Mouse (Mus musculus) olfactory bulb, adult 2 months (tissue): Measurements from ENCODE around the gene Dusp18.

Experiments
- CTCF ChIP-seq: fragments of 200-500 bp; IDR thresholded peaks from 2 replicates; pipeline ENCODE4 v1.5.1; 2012; ENCODE audit warnings: low read depth, mild to moderate bottlenecking, low read length, moderate library complexity; ENCODE audit not compliant: insufficient read depth
- POLR2A ChIP-seq: fragments of 200-500 bp; IDR thresholded peaks from 2 replicates; pipeline ENCODE4 v1.6.1; 2012; ENCODE audit warnings: mild to moderate bottlenecking, low read depth, low read length, moderate library complexity; ENCODE audit not compliant: insufficient read depth

GRCm38 (mm10) chr11:3876419-3876818, 18.6 kb upstream of the Dusp18 start:
- TF ChIP-seq CTCF, result no peak
- no peak for TF ChIP-seq POLR2A
